Mouse (Mus musculus) layer of hippocampus, adult 9-11 months (tissue): ENCODE results near the gene Eif3f.

Source experiments
- DNase-seq: peaks from one replicate; pipeline ENCODE4 v3.0.0; 2022

Gene Eif3f

GRCm38 (mm10) chr7:108933794-108934731 lies at the start of gene Eif3f:
Eif3f (plus strand) TSS chr7:108934417.
- DNase-seq: peak; percentile 96

- DNase-seq: no peak
Observed at GRCm38 (mm10) chr7:108884906-108885305, 49.3 kb upstream of the Eif3f start, which contains the start of gene Olfr518. Olfr518 (minus strand) TSS chr7:108885006.

- no peak for DNase-seq
Observed at GRCm38 (mm10) chr7:108894320-108894719, 39.9 kb upstream of the Eif3f start, which contains the start of gene Olfr519. Olfr519 (minus strand) TSS chr7:108894420.

- no peak for DNase-seq
Observed at GRCm38 (mm10) chr7:108903969-108904368, 30.2 kb upstream of the Eif3f start.

GRCm38 (mm10) chr7:108927043-108927442 lies 7.2 kb upstream of the Eif3f start:
- no peak for DNase-seq

GRCm38 (mm10) chr7:108928280-108929188 lies 5.7 kb upstream of the Eif3f start:
- DNase-seq: no peak

GRCm38 (mm10) chr7:108929726-108930393 lies 4.4 kb upstream of the Eif3f start, which contains the start of gene Nlrp10:
Nlrp10 (minus strand) TSS chr7:108930178.
- no peak for DNase-seq

GRCm38 (mm10) chr7:108934836-108935235 lies 619 bp downstream of the Eif3f start:
- no peak for DNase-seq

- DNase-seq: no peak
Observed at GRCm38 (mm10) chr7:108935411-108935810, 1.2 kb downstream of the Eif3f start.

- no peak for DNase-seq
Observed at GRCm38 (mm10) chr7:108936591-108936990, 2.4 kb downstream of the Eif3f start.

GRCm38 (mm10) chr7:108941466-108941865 lies 7.2 kb downstream of the Eif3f start:
- no peak for DNase-seq

- no peak for DNase-seq
Observed at GRCm38 (mm10) chr7:108944002-108944401, 9.8 kb downstream of the Eif3f start.

- DNase-seq: no peak
Observed at GRCm38 (mm10) chr7:108948611-108949010, 14.4 kb downstream of the Eif3f start.

GRCm38 (mm10) chr7:108949301-108949700 lies 15.1 kb downstream of the Eif3f start:
- no peak for DNase-seq

GRCm38 (mm10) chr7:108950312-108950761 lies 16.1 kb downstream of the Eif3f start, which contains the start of gene Tub:
Tub (plus strand) TSS chr7:108950338.
- peak; percentile 88 for DNase-seq

- DNase-seq: peak; percentile 72
Observed at GRCm38 (mm10) chr7:108950762-108951331, 16.6 kb downstream of the Eif3f start.

- no peak for DNase-seq
Observed at GRCm38 (mm10) chr7:108952801-108953200, 18.6 kb downstream of the Eif3f start.

GRCm38 (mm10) chr7:108954185-108954584 lies 20.0 kb downstream of the Eif3f start:
- no peak for DNase-seq

GRCm38 (mm10) chr7:108957734-108958133 lies 23.5 kb downstream of the Eif3f start:
- DNase-seq: no peak

GRCm38 (mm10) chr7:108965968-108966367 lies 31.8 kb downstream of the Eif3f start:
- DNase-seq: no peak

- peak; percentile 67 for DNase-seq
Observed at GRCm38 (mm10) chr7:108966742-108967362, 32.6 kb downstream of the Eif3f start.

GRCm38 (mm10) chr7:108968201-108968600 lies 34.0 kb downstream of the Eif3f start:
- DNase-seq: no peak
